Mouse (Mus musculus): ENCODE measurements around the gene Map3k5. TPM values are rescaled to one million over a fixed set of nuclear protein-coding genes. Genes with fewer than 3 reads are reported as not detected.

Gene Map3k5
- polyA plus RNA-seq, 1 experiment: not detected

- H3K27ac ChIP-seq (ENCODE audit: insufficient read depth, low read depth, low read length): no peak overlapping the region
- H3K4me1 ChIP-seq (ENCODE audit: control insufficient read depth, insufficient read depth, low read length): no peaks in the 10 kb centered on the region
- TF ChIP-seq CTCF (IDR thresholded peaks at IDR 0.05; ENCODE audit: insufficient read depth, low read depth, low read length) (no peak), POLR2A (IDR thresholded peaks at IDR 0.05; ENCODE audit: insufficient read depth, low read depth, low read length) (no peak)
- H3K4me3 ChIP-seq (ENCODE audit: insufficient read depth, low read depth, low read length): no peak overlapping the region
- WGBS: 73% methylated on average over 1 of the region's 1 CpGs
These were observed 6.1 kb upstream of the Map3k5 start for GRCm38 (mm10) chr10:19928205-19928604.

- Histone ChIP-seq H3K4me3 (ENCODE audit: insufficient read depth, low read depth, low read length) (no peak overlapping the region), H3K4me1 (ENCODE audit: control insufficient read depth, insufficient read depth, low read length) (peaks cover 14% of the 10 kb centered on the region), H3K27ac (ENCODE audit: insufficient read depth, low read depth, low read length) (no peak overlapping the region)
- no peak for TF ChIP-seq CTCF (IDR thresholded peaks at IDR 0.05; ENCODE audit: insufficient read depth, low read depth, low read length)
- TF ChIP-seq POLR2A (IDR thresholded peaks at IDR 0.05; ENCODE audit: insufficient read depth, low read depth, low read length): no peak
- 58% methylated on average over 3 of the region's 3 CpGs for WGBS
These were observed 1.3 kb upstream of the Map3k5 start for GRCm38 (mm10) chr10:19932986-19933385.

GRCm38 (mm10) chr10:19933511-19934383 is 525 bp upstream of the Map3k5 start:
- H3K4me1 ChIP-seq (ENCODE audit: control insufficient read depth, insufficient read depth, low read length): peaks cover 14% of the 10 kb centered on the region
- peak overlapping the region; percentile 93 for H3K4me3 ChIP-seq (ENCODE audit: insufficient read depth, low read depth, low read length)
- no peak overlapping the region for H3K27ac ChIP-seq (ENCODE audit: insufficient read depth, low read depth, low read length)
- TF ChIP-seq CTCF (IDR thresholded peaks at IDR 0.05; ENCODE audit: insufficient read depth, low read depth, low read length) (peak; percentile 11; the same call in 1 of the 2 replicates), POLR2A (IDR thresholded peaks at IDR 0.05; ENCODE audit: insufficient read depth, low read depth, low read length) (no peak)
- WGBS: under 1% methylated on average over 97 of the region's 97 CpGs

GRCm38 (mm10) chr10:19935295-19935623 is 987 bp downstream of the Map3k5 start:
- TF ChIP-seq CTCF (IDR thresholded peaks at IDR 0.05; ENCODE audit: insufficient read depth, low read depth, low read length) (no peak), POLR2A (IDR thresholded peaks at IDR 0.05; ENCODE audit: insufficient read depth, low read depth, low read length) (no peak)
- H3K4me1 ChIP-seq (ENCODE audit: control insufficient read depth, insufficient read depth, low read length): peaks cover 14% of the 10 kb centered on the region
- 20% methylated on average over 10 of the region's 10 CpGs for WGBS
- peak overlapping the region; percentile 93 for H3K4me3 ChIP-seq (ENCODE audit: insufficient read depth, low read depth, low read length)
- no peak overlapping the region for H3K27ac ChIP-seq (ENCODE audit: insufficient read depth, low read depth, low read length)

GRCm38 (mm10) chr10:19935821-19936367 is 1.6 kb downstream of the Map3k5 start:
- TF ChIP-seq CTCF (IDR thresholded peaks at IDR 0.05; ENCODE audit: insufficient read depth, low read depth, low read length): no peak
- H3K27ac ChIP-seq (ENCODE audit: insufficient read depth, low read depth, low read length): no peak overlapping the region
- H3K4me1 ChIP-seq (ENCODE audit: control insufficient read depth, insufficient read depth, low read length): peaks cover 14% of the 10 kb centered on the region
- WGBS: 83% methylated on average over 4 of the region's 4 CpGs
- H3K4me3 ChIP-seq (ENCODE audit: insufficient read depth, low read depth, low read length): no peak overlapping the region

GRCm38 (mm10) chr10:19936961-19937708 is 2.9 kb downstream of the Map3k5 start:
- TF ChIP-seq CTCF (IDR thresholded peaks at IDR 0.05; ENCODE audit: insufficient read depth, low read depth, low read length) (no peak), POLR2A (IDR thresholded peaks at IDR 0.05; ENCODE audit: insufficient read depth, low read depth, low read length) (no peak)
- Histone ChIP-seq H3K4me1 (ENCODE audit: control insufficient read depth, insufficient read depth, low read length) (peaks cover 14% of the 10 kb centered on the region), H3K27ac (ENCODE audit: insufficient read depth, low read depth, low read length) (no peak overlapping the region), H3K4me3 (ENCODE audit: insufficient read depth, low read depth, low read length) (no peak overlapping the region)
- WGBS: 83% methylated on average over 9 of the region's 9 CpGs

- Histone ChIP-seq H3K4me1 (ENCODE audit: control insufficient read depth, insufficient read depth, low read length) (peaks cover 11% of the 10 kb centered on the region; the same call in 1 of the 2 replicates), H3K27ac (ENCODE audit: insufficient read depth, low read depth, low read length) (no peak overlapping the region), H3K4me3 (ENCODE audit: insufficient read depth, low read depth, low read length) (no peak overlapping the region)
- WGBS: 82% methylated on average over 6 of the region's 6 CpGs
- TF ChIP-seq CTCF (IDR thresholded peaks at IDR 0.05; ENCODE audit: insufficient read depth, low read depth, low read length) (no peak), POLR2A (IDR thresholded peaks at IDR 0.05; ENCODE audit: insufficient read depth, low read depth, low read length) (no peak)
These were observed 4.5 kb downstream of the Map3k5 start for GRCm38 (mm10) chr10:19938738-19939137.

GRCm38 (mm10) chr10:19939282-19939705 is 5.0 kb downstream of the Map3k5 start:
- H3K27ac ChIP-seq (ENCODE audit: insufficient read depth, low read depth, low read length): no peak overlapping the region
- peaks cover 11% of the 10 kb centered on the region; the same call in 1 of the 2 replicates for H3K4me1 ChIP-seq (ENCODE audit: control insufficient read depth, insufficient read depth, low read length)
- H3K4me3 ChIP-seq (ENCODE audit: insufficient read depth, low read depth, low read length): no peak overlapping the region
- no peak for TF ChIP-seq POLR2A (IDR thresholded peaks at IDR 0.05; ENCODE audit: insufficient read depth, low read depth, low read length)
- TF ChIP-seq CTCF (IDR thresholded peaks at IDR 0.05; ENCODE audit: insufficient read depth, low read depth, low read length): no peak
- 69% methylated on average over 8 of the region's 8 CpGs for WGBS

- TF ChIP-seq CTCF (IDR thresholded peaks at IDR 0.05; ENCODE audit: insufficient read depth, low read depth, low read length) (no peak), POLR2A (IDR thresholded peaks at IDR 0.05; ENCODE audit: insufficient read depth, low read depth, low read length) (no peak)
- peaks cover 4% of the 10 kb centered on the region; the same call in 1 of the 2 replicates for H3K4me1 ChIP-seq (ENCODE audit: control insufficient read depth, insufficient read depth, low read length)
- H3K4me3 ChIP-seq (ENCODE audit: insufficient read depth, low read depth, low read length): no peak overlapping the region
- no peak overlapping the region for H3K27ac ChIP-seq (ENCODE audit: insufficient read depth, low read depth, low read length)
- WGBS: 93% methylated on average over 7 of the region's 7 CpGs
These were observed 5.9 kb downstream of the Map3k5 start for GRCm38 (mm10) chr10:19940127-19940526.

Data from olfactory bulb, adult 2 months (tissue).